Mouse (Mus musculus): Measurements from ENCODE around the gene Olfr122.

Gene Olfr122

DNA sequence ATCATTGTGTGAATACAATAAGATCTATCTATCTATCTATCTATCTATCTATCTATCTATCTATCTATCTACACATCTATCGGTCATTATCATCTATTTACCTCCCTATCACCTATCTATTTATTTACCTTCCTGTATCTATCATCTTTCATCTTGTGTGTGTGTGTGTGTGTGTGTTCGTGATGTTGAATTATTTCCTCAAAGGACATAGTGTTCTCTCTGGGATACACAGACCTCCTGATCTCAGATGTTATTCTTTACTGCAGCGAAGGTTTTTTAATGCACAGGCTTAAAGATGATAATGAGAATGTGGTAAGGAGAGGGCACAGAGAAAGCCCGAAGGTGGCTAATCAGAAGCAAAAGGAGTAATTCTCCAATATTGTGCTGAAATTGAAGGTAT lies at the start of gene Olfr122:
Olfr122 (plus strand) TSS at position 301 of the 400 bp plus-strand sequence.
- CTCF ChIA-PET = no interaction called here
- POLR2A ChIA-PET = no interaction called here

DNA sequence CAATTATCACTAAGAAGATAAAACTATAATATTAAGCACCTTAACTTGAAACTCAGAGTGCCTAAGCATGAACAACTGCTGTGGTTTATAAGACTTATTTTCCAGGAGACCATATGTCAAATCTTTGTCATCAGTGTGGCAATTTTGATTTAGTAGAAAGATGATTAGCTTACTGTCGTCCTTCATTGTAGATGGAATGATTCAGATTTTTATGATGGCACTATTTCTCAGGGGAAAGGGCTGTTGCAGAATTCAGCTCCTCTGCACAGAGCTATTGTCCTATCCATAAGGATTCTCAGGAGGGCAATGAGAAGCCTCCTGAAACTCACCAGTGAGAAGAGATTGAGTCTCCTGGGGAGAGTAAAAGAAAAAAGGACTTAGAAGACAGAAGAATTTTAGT lies 46.9 kb upstream of the Olfr122 start, which contains the start of gene Olfr120:
Olfr120 (plus strand) TSS at position 301 of the 400 bp plus-strand sequence.
- ChIA-PET CTCF (interaction anchor here in 1 of 4 experiments (0.6 kb wide), 1 partner anchor 1606 kb away, joined by 3 read pairs; no protein-coding TSS in a partner anchor), POLR2A (no interaction called here)

DNA sequence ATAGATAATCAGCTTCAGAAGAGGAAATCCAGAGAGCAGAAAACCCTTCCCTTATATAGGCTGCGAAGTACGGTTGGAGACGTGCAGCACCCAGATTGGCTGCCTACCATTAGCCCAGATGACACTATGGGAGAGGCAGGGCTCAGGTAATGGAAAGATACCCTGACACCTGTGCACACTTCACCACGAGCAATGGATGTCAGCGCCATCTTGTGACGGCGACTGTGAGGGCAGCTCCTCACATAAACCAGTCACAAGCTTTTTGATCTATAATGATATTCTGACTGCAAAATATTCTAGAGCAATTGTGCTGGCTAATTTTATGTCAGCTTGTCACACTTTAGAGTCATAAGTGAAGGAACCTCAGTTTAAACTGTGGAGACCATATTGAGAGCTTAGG lies 30.3 kb upstream of the Olfr122 start:
- ChIA-PET CTCF (interaction anchor here in 2 of 4 experiments (0.6 to 1.4 kb wide), 5 partner anchors 356 to 645 kb away, joined by 3 to 6 read pairs (median 4); no protein-coding TSS in a partner anchor), POLR2A (interaction anchor here in 1 of 4 experiments (0.6 kb wide), 1 partner anchor 103 kb away, joined by 6 read pairs; no protein-coding TSS in a partner anchor)

DNA sequence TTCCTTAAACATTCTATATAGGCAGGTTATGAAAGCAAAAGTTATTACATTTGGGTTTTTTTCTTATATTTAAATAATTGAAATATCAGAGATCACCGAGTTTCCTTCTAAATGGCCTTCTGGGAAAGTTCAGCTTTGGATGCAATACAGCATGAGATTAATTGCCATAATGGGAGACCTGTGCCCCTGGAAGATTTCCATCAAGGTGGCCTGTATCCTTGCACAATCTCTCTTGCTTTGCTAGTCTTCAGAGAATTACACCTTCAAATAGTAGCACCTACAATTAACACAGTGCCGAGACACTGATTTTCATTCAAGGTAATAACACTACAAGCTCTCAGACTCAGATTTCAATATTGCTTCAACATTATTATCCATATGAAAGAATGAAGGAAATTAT lies 24.8 kb downstream of the Olfr122 start, which contains the start of gene Olfr123:
Olfr123 (plus strand) TSS at position 301 of the 400 bp plus-strand sequence.
- ChIA-PET POLR2A (no interaction called here), CTCF (no interaction called here)

- POLR2A ChIA-PET = no interaction called here
- CTCF ChIA-PET = no interaction called here
Measured at GRCm38 (mm10) chr17:37799588-37799987, 31.2 kb downstream of the Olfr122 start, which contains the start of gene Olfr124. Gene Olfr124 (plus strand): TSS chr17:37799888.
